Mouse (Mus musculus) lung, postnatal 0 days (tissue): Measurements from ENCODE around the gene Mst1r. TPM values are rescaled to one million over a fixed set of nuclear protein-coding genes. Genes with fewer than 3 reads are reported as not detected.

ENCODE experiments used
- ATAC-seq: fragments of 200-750 bp; cut with Nextera tagmentation; 2 replicates; pipeline ENCODE4 v1.8.0; 2017; ENCODE audit warnings: moderate library complexity
- DNase-seq: peaks from one replicate; pipeline ENCODE4 v3.0.0-alpha.2; 2016; ENCODE audit warnings: low spot score
- H3K27ac ChIP-seq: fragments of 300-500 bp; sonication (generic); 2 replicates; pipeline ENCODE4 v1.5.1; 2014; ENCODE audit warnings: antibody characterized with exemption, mild to moderate bottlenecking, low read length, mixed read lengths
- H3K27me3 ChIP-seq: fragments of 300-500 bp; sonication (generic); replicated peaks from 2 replicates; pipeline ENCODE4 v1.6.1; 2014; ENCODE audit warnings: low read length, mixed read lengths; ENCODE audit not compliant: insufficient read depth
- H3K36me3 ChIP-seq: fragments of 300-500 bp; sonication (generic); 2 replicates; pipeline ENCODE4 v1.6.1; 2014; ENCODE audit warnings: low read length, mixed read lengths; ENCODE audit not compliant: insufficient read depth
- H3K4me1 ChIP-seq: fragments of 300-500 bp; sonication (generic); 2 replicates; pipeline ENCODE4 v1.6.1; 2014; ENCODE audit warnings: antibody characterized with exemption, low read depth, low read length, mixed read lengths; ENCODE audit not compliant: insufficient read depth
- H3K4me2 ChIP-seq: fragments of 300-500 bp; sonication (generic); replicated peaks from 2 replicates; pipeline ENCODE4 v1.6.1; 2014; ENCODE audit warnings: low read depth, mild to moderate bottlenecking, low read length, moderate library complexity, mixed read lengths
- H3K4me3 ChIP-seq: fragments of 300-500 bp; sonication (generic); 2 replicates; pipeline ENCODE4 v1.5.1; 2014; ENCODE audit warnings: low read depth, low read length
- H3K9ac ChIP-seq: fragments of 300-500 bp; sonication (generic); replicated peaks from 2 replicates; pipeline ENCODE4 v1.6.1; 2014; ENCODE audit warnings: low read depth, mild to moderate bottlenecking
- H3K9me3 ChIP-seq: fragments of 300-500 bp; sonication (generic); 2 replicates; pipeline ENCODE4 v1.6.1; 2016; ENCODE audit warnings: low read length, mixed read lengths
- CTCF ChIP-seq: IDR thresholded peaks from 2 replicates; pipeline ENCODE4 v1.5.1; 2016; ENCODE audit warnings: antibody characterized with exemption, mild to moderate bottlenecking
- EP300 ChIP-seq: IDR thresholded peaks from 2 replicates; pipeline ENCODE4 v1.6.1; 2016; ENCODE audit warnings: antibody characterized with exemption, mild to moderate bottlenecking, control low read depth
- WGBS: fragments of 180-500 bp; shearing (Covaris S2); extraction: QIAGEN DNeasy Blood & Tissue Kit; methylation state at CpG from one replicate; pipeline ENCODE4 v1.1.7; 2014; 5-methylcytosine and 5-hydroxymethylcytosine counted together
- polyA plus RNA-seq: library from polyadenylated mRNA; unstranded; fragments of >200 nt; fragmentation: Nextera tagmentation; extraction: Ambion mirVana; gene quantifications from 2 replicates; pipeline ENCODE4 v1.2.1, GENCODE M21; 2015

Gene Mst1r
- polyA plus RNA-seq, 1 experiment from 2014 or later = 3.5 TPM

DNA sequence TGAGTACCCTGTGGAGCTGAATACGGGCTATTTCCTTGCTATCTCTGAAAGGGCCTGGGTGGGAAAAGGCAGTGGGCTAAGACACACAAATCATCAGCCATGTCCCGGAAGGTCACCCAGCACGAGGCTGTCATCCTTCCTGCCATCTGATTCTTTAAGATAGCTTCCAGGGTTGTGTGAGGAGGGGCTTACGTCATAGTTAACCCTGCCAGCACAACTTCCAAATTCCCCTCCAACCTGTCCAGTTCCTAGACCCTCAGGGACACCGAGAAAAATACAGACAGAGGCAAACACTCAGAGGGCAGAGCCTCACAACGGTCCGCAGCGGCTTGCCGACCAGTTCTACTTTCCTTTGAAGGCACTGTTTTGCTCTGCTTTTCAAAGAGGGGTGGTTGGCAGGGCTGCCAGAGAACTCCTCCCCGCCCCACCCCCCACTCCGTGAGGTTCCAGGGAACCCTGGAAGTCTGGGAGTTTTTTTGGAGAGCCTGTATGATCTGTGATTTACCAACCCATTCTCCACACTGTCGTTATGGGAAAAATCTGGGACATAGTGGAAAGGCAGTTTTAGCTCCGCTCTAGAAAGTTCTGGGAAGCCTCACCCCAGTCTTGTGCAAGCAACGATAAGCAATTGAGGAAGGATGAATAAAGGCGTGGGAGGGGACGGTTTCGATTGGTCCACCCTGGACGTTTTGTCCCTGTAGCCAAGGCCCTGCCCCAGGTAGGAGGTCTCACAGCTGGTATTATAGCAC lies 1.9 kb downstream of the Mst1r start:
- H3K27me3 ChIP-seq = no peaks in the 10 kb centered on the region
- H3K9ac ChIP-seq = no peak overlapping the region
- H3K36me3 ChIP-seq = no peaks in the 10 kb centered on the region
- no peaks in the 10 kb centered on the region for H3K9me3 ChIP-seq
- peak overlapping the region; percentile 34; the same call in 1 of the 2 replicates for H3K27ac ChIP-seq
- TF ChIP-seq CTCF (no peak), EP300 (no peak)
- H3K4me2 ChIP-seq = peak overlapping the region; percentile 68
- ATAC-seq (peak; percentile 49), DNase-seq (peak; percentile 74)
- WGBS = 29% methylated on average over 18 of the region's 18 CpGs
- H3K4me3 ChIP-seq = peak overlapping the region; percentile 24
- peaks cover 10% of the 10 kb centered on the region; the same call in 1 of the 2 replicates for H3K4me1 ChIP-seq

DNA sequence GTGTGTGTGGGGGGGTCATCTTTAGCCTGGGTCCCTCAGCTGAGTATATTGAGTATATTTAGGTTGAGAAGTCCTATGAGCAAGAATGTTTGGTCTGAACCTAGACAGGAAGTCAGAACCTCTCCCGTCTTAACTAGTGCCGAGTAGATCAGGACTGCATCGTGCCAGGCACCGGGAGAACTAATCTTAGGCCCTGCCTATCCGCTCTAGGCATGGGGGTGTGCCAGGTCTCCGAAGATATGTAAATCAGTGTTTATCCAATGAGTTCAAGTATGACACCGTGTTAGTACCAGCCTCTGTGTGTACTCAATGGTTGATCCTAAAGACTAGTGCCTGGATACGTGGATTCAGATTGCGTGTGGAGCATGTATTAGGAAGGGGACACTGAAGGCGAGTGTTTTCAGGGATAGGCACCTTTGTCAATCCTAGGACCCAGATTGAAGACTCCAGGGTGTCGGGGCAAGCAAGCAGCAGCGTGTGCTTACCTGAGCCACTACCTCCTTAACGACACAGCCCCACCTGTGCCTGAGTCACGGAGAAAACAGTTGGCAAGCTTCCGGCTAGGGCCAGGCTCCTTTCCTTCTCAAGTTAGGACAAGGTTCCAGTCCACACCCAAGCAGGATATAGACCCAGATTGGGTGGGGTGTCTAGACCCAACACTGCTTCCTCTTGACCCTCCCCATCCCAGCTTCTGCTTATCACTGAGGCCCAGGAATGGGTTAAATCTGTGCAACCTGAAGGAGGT lies 3.5 kb downstream of the Mst1r start:
- no peaks in the 10 kb centered on the region for H3K9me3 ChIP-seq
- no peaks in the 10 kb centered on the region for H3K36me3 ChIP-seq
- no peak overlapping the region for H3K4me3 ChIP-seq
- H3K9ac ChIP-seq = no peak overlapping the region
- ATAC-seq (no peak), DNase-seq (peak; percentile 26)
- H3K27ac ChIP-seq = no peak overlapping the region
- H3K4me1 ChIP-seq = peaks cover 10% of the 10 kb centered on the region; the same call in 1 of the 2 replicates
- TF ChIP-seq CTCF = no peak
- no peak for TF ChIP-seq EP300
- WGBS = 72% methylated on average over 15 of the region's 15 CpGs
- H3K4me2 ChIP-seq = no peak overlapping the region
- H3K27me3 ChIP-seq = no peaks in the 10 kb centered on the region

DNA sequence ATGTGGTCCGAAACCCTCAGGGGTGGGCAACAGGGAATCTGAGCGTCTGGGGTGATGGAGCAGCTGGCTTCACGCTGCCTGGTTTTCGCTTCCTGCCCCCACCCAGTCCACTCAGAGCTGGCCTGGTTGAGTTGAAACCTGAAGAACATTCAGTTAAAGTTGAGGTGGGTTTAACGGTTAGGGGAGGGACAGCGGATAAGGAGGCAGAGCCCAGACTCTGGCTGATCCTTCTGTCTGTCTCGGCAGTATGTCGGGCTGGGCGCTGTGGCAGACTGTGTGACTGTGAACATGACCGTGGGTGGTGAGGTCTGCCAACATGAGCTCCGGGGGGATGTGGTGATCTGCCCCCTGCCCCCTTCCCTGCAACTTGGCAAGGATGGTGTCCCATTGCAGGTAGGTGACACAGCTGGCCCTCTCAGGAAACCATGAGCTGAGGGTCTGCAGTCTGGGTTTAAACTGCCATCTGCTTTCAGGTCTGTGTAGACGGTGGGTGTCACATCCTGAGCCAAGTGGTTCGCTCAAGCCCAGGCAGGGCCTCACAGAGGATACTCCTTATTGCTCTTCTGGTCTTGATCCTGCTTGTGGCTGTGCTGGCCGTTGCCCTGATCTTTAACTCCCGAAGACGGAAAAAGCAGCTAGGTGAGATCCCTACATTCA lies 8.2 kb downstream of the Mst1r start:
- Histone ChIP-seq H3K36me3 (no peaks in the 10 kb centered on the region), H3K4me1 (no peaks in the 10 kb centered on the region), H3K27ac (no peak overlapping the region), H3K27me3 (no peaks in the 10 kb centered on the region), H3K4me3 (no peak overlapping the region), H3K9me3 (no peaks in the 10 kb centered on the region), H3K4me2 (no peak overlapping the region), H3K9ac (no peak overlapping the region)
- WGBS = 72% methylated on average over 16 of the region's 16 CpGs
- DNase-seq = no peak
- TF ChIP-seq EP300 = no peak
- ATAC-seq = no peak

DNA sequence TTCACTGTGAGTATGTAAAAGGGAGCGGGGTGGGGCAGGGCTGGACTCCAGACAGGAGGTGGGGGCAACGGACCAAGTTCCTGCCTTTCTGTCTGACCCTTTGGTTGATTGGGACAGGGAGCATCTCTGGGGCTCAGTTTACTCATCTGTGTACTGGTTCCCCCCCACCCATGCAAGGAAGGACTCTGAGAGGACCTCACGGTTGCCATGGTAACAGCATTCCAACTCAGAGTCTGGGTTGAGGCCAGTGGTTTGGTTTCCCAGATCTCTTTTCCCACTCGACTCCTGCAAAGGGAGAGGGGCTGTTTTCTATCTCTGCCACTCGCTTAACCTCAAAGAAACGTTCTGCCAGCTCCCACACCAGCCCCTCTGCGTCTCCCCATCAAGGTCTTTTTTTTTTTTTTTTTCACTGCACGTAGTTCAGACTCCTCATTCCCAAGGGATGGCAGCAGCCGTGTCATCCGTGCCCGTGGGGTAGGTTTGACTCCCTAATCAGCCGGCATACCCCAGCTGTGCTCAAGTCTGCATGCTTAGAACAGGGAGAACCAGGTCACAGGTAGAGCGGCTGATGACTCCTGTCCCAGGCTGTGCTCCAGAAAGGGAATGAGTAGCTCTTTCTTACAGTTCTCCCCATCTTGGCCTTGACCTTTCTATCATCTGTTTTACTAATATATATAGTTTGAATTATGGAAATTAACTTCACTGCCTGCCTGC lies 11.4 kb downstream of the Mst1r start:
- no peaks in the 10 kb centered on the region for H3K36me3 ChIP-seq
- H3K9ac ChIP-seq = no peak overlapping the region
- H3K27ac ChIP-seq = no peak overlapping the region
- peak; percentile 34 for DNase-seq
- H3K4me3 ChIP-seq = no peak overlapping the region
- H3K9me3 ChIP-seq = no peaks in the 10 kb centered on the region
- ATAC-seq = peak; percentile 21; the same call in 1 of the 2 replicates
- H3K27me3 ChIP-seq = no peaks in the 10 kb centered on the region
- TF ChIP-seq CTCF (no peak), EP300 (no peak)
- H3K4me2 ChIP-seq = no peak overlapping the region
- 31% methylated on average over 13 of the region's 13 CpGs for WGBS
- no peaks in the 10 kb centered on the region for H3K4me1 ChIP-seq

GRCm38 (mm10) chr9:107918884-107919283 lies 12.2 kb downstream of the Mst1r start:
- Histone ChIP-seq H3K4me1 (no peaks in the 10 kb centered on the region), H3K4me2 (no peak overlapping the region), H3K4me3 (no peak overlapping the region), H3K36me3 (no peaks in the 10 kb centered on the region), H3K9ac (no peak overlapping the region), H3K27ac (no peak overlapping the region), H3K9me3 (no peaks in the 10 kb centered on the region), H3K27me3 (no peaks in the 10 kb centered on the region)
- TF ChIP-seq CTCF (no peak), EP300 (no peak)
- WGBS = 75% methylated on average over 6 of the region's 6 CpGs
- ATAC-seq (no peak), DNase-seq (no peak)

GRCm38 (mm10) chr9:107919441-107919840 lies 12.8 kb downstream of the Mst1r start:
- H3K4me2 ChIP-seq = no peak overlapping the region
- WGBS = 73% methylated on average over 5 of the region's 5 CpGs
- no peak overlapping the region for H3K9ac ChIP-seq
- ATAC-seq = no peak
- no peaks in the 10 kb centered on the region for H3K36me3 ChIP-seq
- H3K27ac ChIP-seq = no peak overlapping the region
- H3K4me1 ChIP-seq = no peaks in the 10 kb centered on the region
- TF ChIP-seq CTCF (no peak), EP300 (no peak)
- H3K27me3 ChIP-seq = no peaks in the 10 kb centered on the region
- no peak overlapping the region for H3K4me3 ChIP-seq
- DNase-seq = no peak
- H3K9me3 ChIP-seq = no peaks in the 10 kb centered on the region
